Mouse (Mus musculus): ENCODE measurements around the gene Mbnl2.

DNA sequence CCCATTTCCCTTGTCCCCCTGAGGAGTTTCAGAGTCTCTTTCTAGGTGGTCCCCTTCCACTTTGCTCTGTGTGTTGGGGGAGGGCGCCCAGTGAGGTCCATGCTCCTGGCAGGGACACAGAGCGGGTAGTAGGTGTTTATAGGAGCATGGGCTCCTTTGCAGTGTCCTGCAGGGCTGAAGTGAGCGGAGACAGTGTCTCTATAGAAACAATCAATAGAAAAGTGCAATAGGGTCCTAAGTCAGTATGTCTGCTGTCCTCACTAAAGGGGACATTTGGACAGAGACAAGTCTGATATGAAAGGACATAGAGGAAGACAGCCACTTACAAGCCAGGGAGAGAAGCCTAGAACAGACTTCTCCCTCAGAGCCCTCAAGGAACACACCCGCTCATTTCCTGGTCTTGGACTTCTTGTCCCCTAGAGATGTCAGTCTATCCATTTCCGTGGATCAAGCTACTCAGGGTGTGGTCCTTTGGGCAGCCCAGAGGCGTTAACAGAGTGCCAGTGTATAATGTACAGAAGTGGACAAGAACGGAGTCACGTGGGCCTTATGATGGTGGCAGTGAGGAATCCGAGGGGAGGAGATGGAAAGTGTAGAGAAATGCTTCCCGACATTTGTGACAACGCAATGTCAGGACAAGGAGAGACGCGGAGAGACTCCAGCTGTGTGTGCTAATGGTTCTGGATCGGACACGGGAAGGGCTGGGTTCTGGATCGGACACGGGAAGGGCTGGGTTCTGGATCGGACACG is 82.0 kb downstream of the Mbnl2 start:
- TF ChIP-seq GATA1 (IDR thresholded peaks at IDR 0.05; ENCODE audit: borderline replicate concordance, low read length) (no peak), CTCF (IDR thresholded peaks at IDR 0.05; ENCODE audit: low read depth, low read length) (no peak)

All from G1E (cell line).